Mouse (Mus musculus) forebrain, embryonic 14.5 days (tissue): ENCODE measurements around the gene P3h4. TPM values are rescaled to one million over a fixed set of nuclear protein-coding genes. Genes with fewer than 3 reads are reported as not detected.

Experiments
- ATAC-seq: fragments of 200-750 bp; cut with Nextera tagmentation; 2 replicates; pipeline ENCODE4 v1.8.0; 2017; ENCODE audit warnings: mild to moderate bottlenecking, moderate library complexity
- DNase-seq: peaks from one replicate; pipeline ENCODE4 v3.0.0-alpha.2; 2015; ENCODE audit warnings: low spot score
- H3K27ac ChIP-seq: fragments of 300-500 bp; sonication (generic); 2 replicates; pipeline ENCODE4 v1.5.1; 2014; ENCODE audit warnings: low read depth, mild to moderate bottlenecking, control low read depth, low read length, moderate library complexity
- H3K27me3 ChIP-seq: fragments of 300-500 bp; sonication (generic); replicated peaks from 2 replicates; pipeline ENCODE4 v1.6.1; 2014; ENCODE audit warnings: low read length, control low read depth, mixed read lengths; ENCODE audit not compliant: control insufficient read depth, insufficient read depth
- H3K36me3 ChIP-seq: fragments of 300-500 bp; sonication (generic); 2 replicates; pipeline ENCODE4 v1.6.1; 2014; ENCODE audit warnings: low read length, control low read depth; ENCODE audit not compliant: control insufficient read depth, insufficient read depth
- H3K4me1 ChIP-seq: fragments of 300-500 bp; sonication (generic); 2 replicates; pipeline ENCODE4 v1.6.1; 2014; ENCODE audit warnings: antibody characterized with exemption, low read length, control low read depth; ENCODE audit not compliant: control insufficient read depth, insufficient read depth
- H3K4me2 ChIP-seq: fragments of 300-500 bp; sonication (generic); 2 replicates; pipeline ENCODE4 v1.6.1; 2014; ENCODE audit warnings: mild to moderate bottlenecking, control low read depth, low read length
- H3K4me3 ChIP-seq: fragments of 300-500 bp; sonication (generic); 2 replicates; pipeline ENCODE4 v1.5.1; 2014; ENCODE audit warnings: low read depth, low read length, control low read depth
- H3K9ac ChIP-seq: fragments of 300-500 bp; sonication (generic); 2 replicates; pipeline ENCODE4 v1.6.1; 2014; ENCODE audit warnings: mild to moderate bottlenecking, low read length, control low read depth, moderate library complexity
- H3K9me3 ChIP-seq: fragments of 300-500 bp; sonication (generic); replicated peaks from 2 replicates; pipeline ENCODE4 v1.6.1; 2016; ENCODE audit warnings: low read length, control low read depth, mixed read lengths; ENCODE audit not compliant: control insufficient read depth
- WGBS: fragments of 180-500 bp; shearing (Covaris S2); extraction: QIAGEN DNeasy Blood & Tissue Kit; methylation state at CpG from one replicate; pipeline ENCODE4 v1.1.7; 2014; 5-methylcytosine and 5-hydroxymethylcytosine counted together
- polyA plus RNA-seq: library from polyadenylated mRNA; unstranded; fragments of >200 nt; fragmentation: Nextera tagmentation; extraction: Ambion mirVana; gene quantifications from 2 replicates; pipeline ENCODE4 v1.2.1, GENCODE M21; 2014

P3h4 gene
- polyA plus RNA-seq, 1 experiment from 2014 or later: 14.5 TPM

DNA sequence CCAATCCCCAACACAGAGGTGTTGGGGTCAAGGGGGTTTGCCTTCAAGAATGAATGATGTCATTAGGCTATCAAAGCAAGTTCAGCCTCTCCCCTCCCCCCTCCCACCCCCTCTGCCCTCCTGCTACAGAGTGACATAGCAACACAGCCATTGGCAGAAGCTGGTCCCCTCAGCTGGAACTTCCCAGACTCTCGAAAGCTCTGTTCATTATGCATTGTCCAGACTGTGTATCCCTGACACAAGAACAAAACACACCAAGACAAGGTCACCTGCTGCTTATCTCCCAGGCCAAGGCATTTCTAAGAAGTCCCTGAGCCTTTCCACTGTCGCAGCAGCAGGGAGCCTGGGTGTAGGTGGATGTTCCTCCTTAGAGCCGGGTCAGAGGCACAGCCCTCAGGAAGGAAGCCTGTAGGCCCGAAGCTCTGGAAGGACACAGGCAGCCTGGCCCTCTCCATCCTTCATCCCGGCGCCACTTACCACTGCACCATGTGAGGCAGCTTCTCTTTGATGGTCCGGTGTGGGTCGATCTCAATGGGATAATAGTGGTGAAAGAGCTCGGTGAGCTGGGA is 21.1 kb upstream of the P3h4 start:
- no peaks in the 10 kb centered on the region for H3K9me3 ChIP-seq
- no peak overlapping the region for H3K9ac ChIP-seq
- H3K27me3 ChIP-seq: no peaks in the 10 kb centered on the region
- H3K4me2 ChIP-seq: no peak overlapping the region
- DNase-seq: no peak
- H3K4me1 ChIP-seq: peaks cover 7% of the 10 kb centered on the region
- 79% methylated on average over 9 of the region's 9 CpGs for WGBS
- ATAC-seq: no peak
- no peak overlapping the region for H3K4me3 ChIP-seq
- peaks cover 53% of the 10 kb centered on the region for H3K36me3 ChIP-seq
- H3K27ac ChIP-seq: no peak overlapping the region

DNA sequence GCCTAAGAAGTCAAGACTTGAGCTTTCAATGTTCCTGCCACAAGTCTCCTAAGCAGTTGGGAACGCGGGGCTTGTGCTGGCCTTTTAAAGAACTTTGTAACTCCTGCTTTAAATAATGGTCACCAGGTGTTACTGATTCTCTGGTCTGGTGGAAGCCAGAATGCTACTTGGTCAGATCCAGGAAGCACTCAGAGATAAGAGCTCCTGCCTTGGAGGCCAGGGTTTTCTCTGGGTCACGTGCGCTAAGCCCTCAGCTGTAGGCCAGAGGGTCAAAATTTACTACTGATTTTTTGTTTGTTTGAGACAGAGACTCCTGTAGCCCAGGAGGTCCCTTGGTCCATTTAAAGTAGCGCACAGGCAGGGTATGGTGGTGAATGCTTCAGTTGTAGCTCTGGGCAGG is 17.4 kb upstream of the P3h4 start:
- 95% methylated on average over 5 of the region's 5 CpGs for WGBS
- H3K9ac ChIP-seq: no peak overlapping the region
- H3K36me3 ChIP-seq: peaks cover 56% of the 10 kb centered on the region

DNA sequence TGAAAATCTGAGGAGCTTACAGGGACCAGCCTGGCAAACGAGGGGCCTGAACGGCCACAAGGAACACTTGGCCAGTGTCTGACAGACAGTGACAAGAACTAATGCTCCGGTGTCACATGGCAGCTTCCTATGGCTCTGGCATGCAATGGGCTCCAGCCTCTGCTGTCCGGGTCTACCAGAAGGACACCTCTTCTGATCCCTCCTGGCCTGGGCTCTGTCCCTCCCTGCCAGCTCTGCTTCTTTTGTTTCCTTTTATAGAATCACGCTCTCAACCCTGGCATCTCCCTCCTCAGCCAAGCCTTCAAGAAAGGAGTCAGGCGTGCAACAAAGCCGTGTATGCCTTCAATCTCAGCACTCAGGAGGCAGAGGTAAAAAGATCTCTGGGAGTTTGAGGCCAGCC is 15.4 kb upstream of the P3h4 start:
- Histone ChIP-seq H3K4me2 (no peak overlapping the region), H3K36me3 (peaks cover 38% of the 10 kb centered on the region), H3K4me1 (no peaks in the 10 kb centered on the region), H3K27ac (no peak overlapping the region), H3K9me3 (no peaks in the 10 kb centered on the region), H3K9ac (no peak overlapping the region), H3K27me3 (no peaks in the 10 kb centered on the region), H3K4me3 (no peak overlapping the region)
- ATAC-seq: no peak
- DNase-seq: no peak
- 78% methylated on average over 7 of the region's 7 CpGs for WGBS

More for the DNA sequence above, 17.4 kb upstream of the P3h4 start:
- Histone ChIP-seq H3K27ac (no peak overlapping the region), H3K9me3 (no peaks in the 10 kb centered on the region), H3K4me3 (no peak overlapping the region), H3K4me2 (no peak overlapping the region), H3K4me1 (no peaks in the 10 kb centered on the region), H3K27me3 (no peaks in the 10 kb centered on the region)
- ATAC-seq: no peak
- no peak for DNase-seq

DNA sequence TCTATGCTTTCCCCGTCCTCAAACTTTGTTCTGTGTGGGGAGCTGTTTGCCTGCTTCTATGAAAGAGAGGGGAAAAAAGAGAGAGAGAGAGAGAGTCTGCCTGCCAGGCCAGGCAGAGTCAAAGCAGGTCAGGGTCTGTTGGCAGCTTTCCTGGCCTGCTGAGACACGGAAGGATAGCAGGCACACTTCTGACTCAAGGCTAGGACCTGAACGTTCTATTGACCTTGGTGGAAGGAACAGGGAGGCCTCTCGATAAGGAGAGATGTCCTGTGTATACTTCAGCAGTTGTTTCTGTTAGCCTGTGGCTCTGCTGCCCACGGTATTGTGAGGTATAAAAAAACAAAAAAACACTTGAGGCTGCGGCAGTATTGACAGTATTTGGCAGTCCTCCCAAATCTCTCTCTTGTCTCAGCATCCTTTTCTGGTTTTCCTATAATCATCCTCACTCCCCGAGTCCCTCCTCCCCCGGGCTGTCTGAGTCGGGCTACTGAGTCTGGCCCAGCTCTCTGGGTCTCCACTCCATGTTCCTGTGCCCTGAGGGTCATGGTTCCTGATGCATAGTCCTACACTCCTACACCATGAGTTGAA is 14.1 kb upstream of the P3h4 start:
- ATAC-seq (no peak), DNase-seq (peak; percentile 49)
- H3K36me3 ChIP-seq: peaks cover 33% of the 10 kb centered on the region
- no peaks in the 10 kb centered on the region for H3K4me1 ChIP-seq
- H3K27me3 ChIP-seq: no peaks in the 10 kb centered on the region
- 0 out of 2 replicates have a peak overlapping the region, but pooled peaks have one; percentile 14 for H3K27ac ChIP-seq
- no peak overlapping the region for H3K4me2 ChIP-seq
- WGBS: 50% methylated on average over 9 of the region's 9 CpGs
- no peaks in the 10 kb centered on the region for H3K9me3 ChIP-seq
- H3K9ac ChIP-seq: no peak overlapping the region
- H3K4me3 ChIP-seq: no peak overlapping the region

DNA sequence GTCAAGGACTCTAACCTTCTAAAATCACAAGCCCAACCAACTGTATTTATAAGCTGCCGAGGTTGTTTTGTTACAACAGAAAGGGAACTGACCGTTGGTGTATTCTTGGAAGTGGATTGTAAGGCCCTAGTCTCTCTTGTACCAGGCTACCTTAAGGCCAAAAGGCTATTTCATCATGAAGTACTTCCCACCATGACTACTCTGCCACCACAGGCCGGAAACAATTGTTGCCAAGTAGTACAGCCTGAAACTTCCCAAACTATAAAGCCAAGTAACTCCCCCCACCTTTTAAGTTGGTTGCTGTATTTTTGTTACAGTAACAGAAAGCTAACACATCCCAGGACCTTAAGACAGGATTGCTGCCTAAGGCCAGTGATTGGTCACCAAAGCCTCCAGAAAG is 12.2 kb upstream of the P3h4 start:
- WGBS: 85% methylated on average over 3 of the region's 3 CpGs
- Histone ChIP-seq H3K9ac (no peak overlapping the region), H3K9me3 (no peaks in the 10 kb centered on the region), H3K4me1 (no peaks in the 10 kb centered on the region), H3K27ac (no peak overlapping the region), H3K4me3 (no peak overlapping the region), H3K4me2 (no peak overlapping the region), H3K27me3 (no peaks in the 10 kb centered on the region), H3K36me3 (peaks cover 19% of the 10 kb centered on the region; the same call in 1 of the 2 replicates)
- DNase-seq (no peak), ATAC-seq (no peak)

DNA sequence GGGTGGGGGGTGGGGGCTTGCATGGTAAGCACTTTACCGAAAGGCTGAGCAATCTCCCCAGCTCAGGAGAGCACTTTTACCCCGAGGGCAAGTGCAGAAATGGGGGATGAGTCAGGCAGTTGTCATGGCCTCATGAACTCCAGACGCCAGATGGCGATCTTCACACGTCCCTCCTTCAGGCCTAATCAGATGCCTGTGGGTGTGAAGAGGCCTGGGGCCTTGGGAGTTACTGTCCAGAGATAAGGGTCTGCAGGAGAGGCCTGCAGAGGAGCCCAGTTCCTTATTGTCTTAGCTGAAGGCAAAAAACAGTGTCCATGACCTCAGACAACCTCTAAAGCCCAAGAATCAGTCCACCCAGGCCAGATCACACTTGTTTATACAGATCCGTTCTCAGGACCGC is 11.2 kb upstream of the P3h4 start:
- Histone ChIP-seq H3K9ac (no peak overlapping the region), H3K27ac (no peak overlapping the region), H3K4me2 (no peak overlapping the region), H3K4me3 (no peak overlapping the region), H3K4me1 (no peaks in the 10 kb centered on the region), H3K36me3 (peaks cover 17% of the 10 kb centered on the region; the same call in 1 of the 2 replicates), H3K27me3 (no peaks in the 10 kb centered on the region), H3K9me3 (no peaks in the 10 kb centered on the region)
- peak; percentile 73 for DNase-seq
- WGBS: 45% methylated on average over 7 of the region's 7 CpGs
- ATAC-seq: no peak

DNA sequence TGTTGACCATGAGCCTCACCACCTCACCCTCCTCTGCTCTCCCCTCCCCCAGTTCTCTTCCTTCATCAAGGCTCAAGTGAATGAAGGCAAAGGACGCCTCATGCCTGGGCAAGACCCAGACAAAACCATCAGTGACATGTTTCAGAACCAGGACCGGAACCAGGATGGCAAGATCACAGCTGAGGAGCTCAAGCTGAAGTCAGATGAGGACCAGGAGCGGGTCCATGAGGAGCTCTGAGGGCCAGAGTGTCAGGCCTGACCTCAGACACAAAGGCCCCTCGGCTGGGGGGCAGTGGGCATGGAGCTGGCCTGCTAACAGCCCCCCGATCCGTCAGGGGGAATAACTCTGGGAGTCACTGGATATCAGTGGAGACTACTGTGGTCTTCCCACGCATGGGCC is 9.2 kb upstream of the P3h4 start:
- Histone ChIP-seq H3K9ac (no peak overlapping the region), H3K4me2 (no peak overlapping the region), H3K4me3 (no peak overlapping the region), H3K9me3 (no peaks in the 10 kb centered on the region), H3K36me3 (no peaks in the 10 kb centered on the region), H3K4me1 (no peaks in the 10 kb centered on the region), H3K27me3 (no peaks in the 10 kb centered on the region), H3K27ac (no peak overlapping the region)
- ATAC-seq (no peak), DNase-seq (no peak)
- WGBS: 90% methylated on average over 7 of the region's 7 CpGs

DNA sequence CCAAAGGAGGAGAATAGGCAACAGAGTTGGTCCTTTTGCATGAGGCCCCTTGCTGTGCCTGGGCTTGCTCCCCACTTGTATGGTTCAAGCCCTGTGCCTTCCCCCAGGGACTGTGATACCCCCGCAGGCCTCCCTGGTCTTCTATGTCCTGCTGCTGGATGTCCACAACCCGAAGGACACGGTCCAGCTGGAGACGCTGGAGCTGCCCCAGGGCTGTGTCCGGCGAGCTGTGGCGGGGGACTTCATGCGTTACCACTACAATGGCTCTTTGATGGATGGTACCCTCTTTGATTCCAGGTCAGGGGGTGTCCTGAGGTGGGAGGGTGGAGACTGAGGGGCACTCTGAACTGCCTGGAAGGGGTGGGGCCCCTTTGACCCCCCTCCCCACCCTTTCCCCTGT is 6.9 kb upstream of the P3h4 start:
- DNase-seq: no peak
- no peaks in the 10 kb centered on the region for H3K27me3 ChIP-seq
- no peak overlapping the region for H3K9ac ChIP-seq
- 77% methylated on average over 8 of the region's 8 CpGs for WGBS
- no peaks in the 10 kb centered on the region for H3K4me1 ChIP-seq
- no peak overlapping the region for H3K4me2 ChIP-seq
- H3K9me3 ChIP-seq: no peaks in the 10 kb centered on the region
- ATAC-seq: no peak
- H3K27ac ChIP-seq: no peak overlapping the region
- H3K4me3 ChIP-seq: no peak overlapping the region
- H3K36me3 ChIP-seq: no peaks in the 10 kb centered on the region
